Mouse (Mus musculus) lung, postnatal 10 days (tissue): ENCODE results near the gene S1pr5.
"Not testable (repeated sequence)": the region's sequence is repeated elsewhere in the genome, so short reads cannot be mapped to it uniquely, and the experiment has no call there.

ENCODE experiments used
- DNase-seq: peaks from one replicate; pipeline ENCODE4 v3.0.0; 2021

Gene S1pr5

GRCm38 (mm10) chr9:21266889-21267288, 18.6 kb upstream of the S1pr5 start:
- DNase-seq = no peak

GRCm38 (mm10) chr9:21265611-21266010, 17.4 kb upstream of the S1pr5 start:
- peak; percentile 33 for DNase-seq

GRCm38 (mm10) chr9:21265000-21265561, 16.8 kb upstream of the S1pr5 start, which contains the start of gene Atg4d:
Gene Atg4d, plus strand, starts transcription at chr9:21265293.
- DNase-seq = peak; percentile 99

GRCm38 (mm10) chr9:21264272-21264999, 16.2 kb upstream of the S1pr5 start:
- DNase-seq = no peak

- no peak for DNase-seq
Measured at GRCm38 (mm10) chr9:21261831-21262230, 13.6 kb upstream of the S1pr5 start.

GRCm38 (mm10) chr9:21260491-21261040, 12.3 kb upstream of the S1pr5 start:
- DNase-seq = no peak

- DNase-seq = not testable (repeated sequence)
Measured at GRCm38 (mm10) chr9:21256349-21256748, 8.1 kb upstream of the S1pr5 start.

- no peak for DNase-seq
Measured at GRCm38 (mm10) chr9:21254690-21255089, 6.4 kb upstream of the S1pr5 start.

- no peak for DNase-seq
Measured at GRCm38 (mm10) chr9:21251116-21251735, 3.0 kb upstream of the S1pr5 start.

- no peak for DNase-seq
Measured at GRCm38 (mm10) chr9:21250509-21250908, 2.3 kb upstream of the S1pr5 start.

- DNase-seq = no peak
Measured at GRCm38 (mm10) chr9:21249629-21250508, 1.6 kb upstream of the S1pr5 start.

- no peak for DNase-seq
Measured at GRCm38 (mm10) chr9:21246342-21246741, 1.9 kb downstream of the S1pr5 start.

GRCm38 (mm10) chr9:21245113-21245487, 3.1 kb downstream of the S1pr5 start:
- DNase-seq = no peak

- DNase-seq = no peak
Measured at GRCm38 (mm10) chr9:21244428-21245112, 3.7 kb downstream of the S1pr5 start.

GRCm38 (mm10) chr9:21243826-21244427, 4.3 kb downstream of the S1pr5 start:
- no peak for DNase-seq

- peak; percentile 91 for DNase-seq
Measured at GRCm38 (mm10) chr9:21241343-21241742, 6.9 kb downstream of the S1pr5 start.

- DNase-seq = no peak
Measured at GRCm38 (mm10) chr9:21239465-21239848, 8.8 kb downstream of the S1pr5 start.

- peak; percentile 88 for DNase-seq
Measured at GRCm38 (mm10) chr9:21238733-21239464, 9.3 kb downstream of the S1pr5 start, which contains the start of gene Keap1. Gene Keap1, minus strand, starts transcription at chr9:21239361.

- DNase-seq = peak; percentile 27
Measured at GRCm38 (mm10) chr9:21238004-21238732, 10.1 kb downstream of the S1pr5 start.

GRCm38 (mm10) chr9:21237368-21238003, 10.8 kb downstream of the S1pr5 start:
- peak; percentile 46 for DNase-seq
